Mouse (Mus musculus) heart, adult 8-10 months (tissue): ENCODE data around the gene Zfp383. TPM values are rescaled to one million over a fixed set of nuclear protein-coding genes. Genes with fewer than 3 reads are reported as not detected.
"Not testable (repeated sequence)": the region's sequence is repeated elsewhere in the genome, so short reads cannot be mapped to it uniquely, and the experiment has no call there.

ENCODE experiments used
- DNase-seq: peaks from one replicate; pipeline ENCODE4 v3.0.0; 2022; ENCODE audit warnings: low spot score
- total RNA-seq, 4 experiments: library from RNA; stranded (reverse); gene quantifications; 2 replicates each; pipeline ENCODE4 v1.2.4; 2022

Zfp383 gene
- 1 to 10 TPM; 3.8 to 9.5 (median 6.4) TPM for total RNA-seq

DNA sequence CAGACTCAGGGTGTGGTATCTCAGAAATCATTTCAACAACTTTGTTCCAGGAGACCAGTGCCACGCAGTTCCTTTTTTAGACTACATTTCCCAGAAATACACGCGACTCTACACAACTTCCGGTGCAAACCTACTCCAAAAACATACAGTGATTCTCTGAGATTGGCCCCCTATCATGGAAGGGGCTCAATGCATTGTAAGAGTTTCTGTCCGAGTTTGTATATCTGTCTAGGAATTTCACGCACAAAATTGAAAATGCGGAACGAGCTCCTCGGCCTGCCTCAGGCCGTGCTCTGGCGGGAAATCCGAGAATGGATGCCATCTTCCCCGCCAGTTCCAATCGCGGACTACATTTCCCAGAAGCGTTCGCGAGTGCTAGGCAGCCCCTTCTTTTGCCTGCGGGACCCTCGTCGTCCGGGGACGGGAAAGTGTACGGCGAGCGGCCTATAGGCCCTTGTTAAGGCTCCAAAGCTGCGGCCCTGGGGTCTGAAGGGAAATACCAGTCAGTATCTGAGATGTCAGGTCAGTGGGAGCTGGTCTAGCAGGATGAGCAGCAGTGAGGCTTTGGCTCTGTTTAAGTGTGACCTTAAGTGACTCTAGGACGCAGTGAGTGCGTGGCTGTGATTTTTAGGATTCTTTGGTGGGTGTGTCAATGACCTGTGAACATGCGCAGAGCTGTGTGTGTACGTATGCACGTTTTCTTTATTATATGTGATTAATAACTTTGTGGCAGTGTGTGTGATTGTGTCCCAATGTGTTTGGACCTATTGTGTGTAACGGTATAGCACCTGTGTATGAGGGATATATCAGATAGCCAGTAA, at the start of gene Zfp383:
TSS of gene Zfp383 (plus strand) at position 94 of the 821 bp plus-strand sequence.
- peak; percentile 86 for DNase-seq

DNA sequence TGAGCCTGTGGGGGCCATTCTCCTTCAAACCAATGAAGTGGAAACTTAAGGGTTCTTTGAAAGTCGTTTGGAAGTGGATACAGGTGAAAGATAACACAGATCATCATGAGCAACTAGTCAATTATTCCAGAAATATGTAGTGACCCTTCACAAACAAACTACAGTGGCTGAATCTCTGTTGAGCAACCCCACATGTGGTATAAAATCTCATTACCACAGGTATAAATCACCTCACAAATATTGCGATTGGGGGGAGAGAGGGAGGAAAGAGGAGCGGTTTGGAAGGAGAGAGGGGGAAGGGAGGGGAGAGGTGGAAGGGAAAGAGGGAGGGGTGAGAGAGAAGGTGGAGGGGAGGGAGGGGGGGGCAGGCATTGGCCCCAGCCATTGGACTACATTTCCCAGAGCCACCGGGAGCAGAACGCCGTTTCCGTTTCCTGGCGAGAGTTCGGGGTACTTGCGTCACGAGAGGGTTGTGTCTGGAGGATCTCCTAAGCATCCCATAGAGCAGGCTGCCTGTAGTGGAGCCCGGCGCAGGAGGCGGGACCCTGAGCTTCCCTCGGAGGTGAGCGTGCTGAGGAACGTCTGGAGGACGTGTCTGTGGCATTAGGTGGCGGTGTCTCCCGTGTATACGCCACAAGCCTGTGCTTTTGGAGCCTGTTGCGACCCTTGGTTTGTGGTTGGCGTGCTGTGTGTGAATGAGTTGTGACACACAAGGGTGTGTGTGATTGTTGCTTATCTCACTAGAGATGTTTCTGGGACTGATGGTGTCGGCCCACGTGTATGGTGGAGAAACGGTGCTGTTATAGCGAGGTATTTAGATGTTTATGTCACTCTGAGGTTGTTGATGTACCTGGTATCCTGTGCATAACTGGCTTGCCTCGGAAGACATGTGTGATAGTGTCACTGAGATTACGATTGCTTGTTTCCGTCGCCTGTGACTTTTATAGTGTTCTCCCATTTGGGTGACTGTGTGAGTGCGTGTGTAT, 48.2 kb upstream of the Zfp383 start, which contains the start of gene Zfp420:
TSS of gene Zfp420 (plus strand) at position 448 of the 986 bp plus-strand sequence.
- DNase-seq, result peak; percentile 91

DNA sequence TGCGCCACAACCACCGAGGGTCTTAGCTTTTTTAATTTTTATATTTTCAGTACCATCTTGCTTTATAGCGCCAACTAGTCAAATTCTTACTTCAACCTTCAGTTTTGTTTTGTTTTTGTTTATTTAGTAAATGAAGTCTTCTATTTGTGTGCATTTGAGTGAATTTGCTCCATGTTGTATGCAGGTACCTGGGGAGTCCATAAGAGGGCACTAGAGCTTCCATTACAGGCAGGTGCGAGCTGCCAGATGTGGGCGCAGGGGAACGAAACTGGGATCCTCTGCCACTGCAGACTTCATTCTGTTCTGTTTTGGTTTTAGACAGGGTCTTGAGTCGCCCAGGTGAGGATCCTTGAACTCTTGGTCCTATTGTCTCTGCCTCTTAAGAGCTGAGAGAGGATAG, 46.4 kb upstream of the Zfp383 start:
- no peak for DNase-seq

DNA sequence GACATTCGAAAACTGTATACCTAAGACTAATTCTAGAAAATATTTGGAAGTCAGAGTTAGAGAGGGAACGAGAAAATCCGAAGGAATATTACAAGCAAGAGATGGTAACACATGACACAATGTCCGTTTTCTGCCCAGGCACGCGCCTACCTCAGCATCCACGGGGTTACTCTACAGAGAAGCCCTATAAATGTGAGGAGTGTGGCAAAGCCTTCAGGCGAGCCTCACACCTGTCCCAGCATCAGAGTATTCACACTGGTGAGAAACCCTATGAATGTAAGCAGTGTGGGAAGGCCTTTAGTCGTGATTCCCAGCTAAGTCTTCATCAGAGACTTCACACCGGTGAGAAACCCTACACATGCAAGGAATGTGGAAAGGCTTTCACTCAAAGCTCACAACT, 33.8 kb upstream of the Zfp383 start:
- DNase-seq, result no peak

DNA sequence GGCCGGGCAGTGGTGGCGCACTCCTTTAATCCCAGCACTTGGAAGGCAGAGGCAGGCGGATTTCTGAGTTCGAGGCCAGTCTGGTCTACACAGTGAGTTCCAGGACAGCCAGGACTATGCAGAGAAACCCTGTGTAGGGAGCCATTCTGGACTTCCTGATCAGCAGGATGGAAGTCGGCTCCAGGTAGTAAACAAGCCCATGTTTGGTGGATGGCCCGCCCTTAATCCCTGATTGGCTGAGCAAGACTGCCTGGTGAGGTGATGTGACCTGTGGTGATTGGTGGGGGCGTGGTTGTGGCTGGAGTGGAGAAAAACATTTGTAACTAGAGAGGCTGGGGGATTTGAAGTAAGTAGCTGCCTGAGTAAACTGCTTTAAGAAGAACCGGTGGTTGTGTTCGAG, 30.5 kb upstream of the Zfp383 start:
- DNase-seq, result not testable (repeated sequence)

DNA sequence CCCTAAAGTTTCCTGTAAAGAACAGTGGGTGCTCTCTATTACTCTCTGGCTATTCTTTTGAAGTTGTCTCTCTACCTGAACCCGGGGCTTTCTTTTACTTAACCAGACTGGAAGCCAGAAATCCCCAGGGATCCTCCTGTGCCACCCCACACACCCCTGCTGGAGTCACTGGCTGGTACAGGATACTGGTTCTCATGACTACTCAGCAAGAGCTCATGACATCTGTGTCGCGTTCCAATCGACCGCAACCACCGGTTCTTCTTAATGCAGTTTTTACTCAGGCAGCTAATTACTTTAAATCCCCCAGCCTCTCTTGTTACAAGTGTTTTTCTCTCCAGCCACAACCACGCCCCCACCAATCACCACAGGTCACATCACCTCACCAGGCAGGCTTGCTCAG, 28.0 kb upstream of the Zfp383 start:
- DNase-seq, result no peak

DNA sequence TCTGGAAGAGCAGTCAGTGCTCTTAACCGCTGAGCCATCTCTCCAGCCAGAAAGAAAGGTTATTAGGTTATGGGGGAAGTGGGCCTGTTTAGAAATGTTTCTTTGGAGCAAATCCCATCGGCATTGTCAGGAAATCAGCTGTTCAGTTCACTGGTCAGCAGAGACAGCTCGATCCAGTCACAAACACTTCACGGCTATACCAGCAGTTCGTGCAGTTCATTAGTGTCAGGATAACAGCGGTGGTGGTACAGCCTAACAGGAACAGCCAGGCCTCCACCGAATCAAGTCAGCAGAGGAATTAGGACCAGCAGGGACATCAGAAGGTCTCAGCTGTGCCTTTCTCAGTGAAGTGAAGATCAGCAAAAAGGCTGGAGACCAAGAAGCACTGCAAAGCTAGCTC, 27.1 kb upstream of the Zfp383 start:
- DNase-seq, result no peak

DNA sequence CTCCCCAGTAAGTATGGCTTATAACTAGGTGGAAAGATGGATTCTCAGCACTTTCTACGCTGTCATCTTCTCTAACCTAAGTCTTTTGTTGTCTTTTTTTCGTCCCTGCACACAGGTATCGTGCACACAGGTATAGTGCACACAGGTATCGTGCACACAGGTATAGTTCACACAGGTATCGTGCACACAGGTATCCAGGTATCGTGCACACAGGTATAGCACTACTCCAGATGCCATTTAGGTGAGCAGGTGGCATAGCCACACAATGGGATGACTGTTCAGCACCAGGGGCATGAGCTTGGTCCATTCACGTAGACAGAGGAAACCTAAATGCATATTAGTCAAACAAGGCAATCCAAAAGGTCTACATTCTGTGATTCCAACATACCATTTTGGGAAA, 17.5 kb upstream of the Zfp383 start:
- no peak for DNase-seq

DNA sequence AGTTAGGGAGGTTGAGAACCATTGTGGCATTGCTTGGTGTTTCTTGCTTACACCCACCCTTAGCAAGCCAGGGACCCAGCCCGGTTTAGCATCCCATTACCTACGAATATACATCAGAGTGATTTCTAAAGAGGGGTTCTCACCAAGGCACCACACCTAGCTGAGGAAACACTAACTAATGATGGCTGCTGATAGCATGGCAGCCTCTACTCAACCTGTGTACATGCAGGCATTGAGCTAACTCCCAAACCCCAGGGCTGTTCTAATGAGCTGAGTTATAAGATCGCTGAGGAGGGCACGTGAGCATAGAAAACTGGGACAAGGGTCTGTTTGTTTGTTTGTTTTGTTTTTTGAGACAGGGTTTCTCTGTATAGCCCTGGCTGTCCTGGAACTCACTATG, 15.3 kb upstream of the Zfp383 start:
- no peak for DNase-seq

DNA sequence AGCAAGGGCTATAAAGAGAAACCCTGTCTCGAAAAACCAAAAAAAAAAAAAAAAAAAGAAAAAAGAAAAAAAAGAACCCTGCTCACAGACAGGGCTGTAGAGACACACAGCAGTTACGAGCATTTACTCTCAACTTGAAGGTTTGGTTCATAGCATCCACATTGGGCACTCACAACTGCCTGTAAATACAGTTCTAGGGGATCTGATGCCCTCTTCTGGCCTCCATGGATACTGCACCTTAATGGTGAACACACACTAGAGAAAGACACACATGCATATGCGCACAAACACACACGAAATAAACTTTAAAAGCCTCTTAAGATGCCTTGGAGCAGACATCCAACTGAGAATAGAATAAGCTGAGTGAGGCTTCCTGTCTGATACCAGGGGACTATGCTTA, 9.7 kb upstream of the Zfp383 start:
- DNase-seq, result no peak

DNA sequence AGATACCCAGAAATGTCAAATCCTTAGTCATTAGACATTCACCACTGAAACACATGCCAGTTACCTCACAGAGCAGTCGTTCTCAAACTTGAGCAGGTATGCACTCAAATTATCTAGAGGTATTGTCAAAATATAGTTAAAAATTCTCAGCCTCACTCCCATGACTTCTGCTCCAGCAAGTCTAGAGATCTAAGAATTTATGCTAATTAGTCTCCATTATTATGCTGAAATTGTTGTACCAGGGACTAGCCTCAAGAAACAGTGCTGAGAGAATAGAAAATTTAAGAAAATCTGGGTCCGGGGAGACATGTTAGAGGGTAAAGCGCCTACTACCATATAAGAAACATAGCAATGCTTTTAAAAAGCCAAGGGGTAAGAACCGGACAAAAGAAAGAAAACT, 3.9 kb upstream of the Zfp383 start:
- no peak for DNase-seq

DNA sequence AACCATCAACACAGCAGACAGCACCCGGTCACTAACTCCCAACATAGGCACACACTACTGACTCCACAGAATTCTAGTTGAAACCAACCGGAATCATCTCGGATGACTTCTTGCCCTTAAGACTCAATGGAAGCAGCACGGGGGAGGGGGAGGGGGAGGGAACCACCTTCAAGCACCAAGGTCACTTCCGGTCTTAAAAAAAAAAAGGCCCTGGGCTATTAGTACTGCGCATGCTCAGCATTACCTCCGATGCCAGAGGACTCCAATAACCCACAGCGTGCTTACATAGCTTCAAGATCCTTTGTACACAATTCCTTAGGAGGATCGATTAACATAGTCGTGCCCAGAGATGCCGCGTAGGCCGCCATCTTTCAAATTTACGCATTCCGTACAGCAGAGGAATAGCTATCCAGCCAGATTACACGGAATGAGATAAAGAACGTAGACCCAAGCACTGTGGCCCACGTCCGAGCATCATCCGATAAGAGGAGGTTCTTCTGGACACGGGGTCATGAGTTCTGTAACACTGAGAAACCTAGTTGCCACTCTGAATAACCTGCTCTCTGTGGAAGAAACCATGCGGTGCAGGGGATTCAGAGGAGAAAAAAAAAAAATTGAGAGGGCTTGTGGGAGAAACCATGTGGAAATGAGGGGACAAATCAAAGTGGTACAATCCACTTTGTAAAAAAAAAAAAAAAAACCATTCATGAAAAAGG, 1.9 kb upstream of the Zfp383 start, which contains the start of gene Zfp27:
TSS of gene Zfp27 (minus strand) at position 607 of the 716 bp plus-strand sequence.
- peak; percentile 74 for DNase-seq

DNA sequence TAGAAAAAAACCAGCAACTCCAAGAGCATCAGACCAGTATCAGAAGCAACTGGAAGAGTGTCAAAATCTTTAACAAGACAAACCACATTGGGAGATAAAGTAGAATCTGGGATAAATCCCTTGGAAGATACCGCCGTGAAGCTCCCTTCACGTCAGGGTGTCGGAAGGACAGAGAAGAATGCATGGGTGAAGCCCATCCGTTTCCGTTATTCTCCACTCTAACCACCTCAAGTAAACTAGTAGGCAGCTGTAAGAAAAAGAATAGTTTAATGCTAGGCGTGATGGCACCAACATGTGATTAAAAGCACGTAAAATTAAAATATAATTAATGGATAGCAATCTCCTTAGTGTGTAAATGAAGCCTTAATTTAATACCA, 1.4 kb upstream of the Zfp383 start:
- DNase-seq, result no peak

DNA sequence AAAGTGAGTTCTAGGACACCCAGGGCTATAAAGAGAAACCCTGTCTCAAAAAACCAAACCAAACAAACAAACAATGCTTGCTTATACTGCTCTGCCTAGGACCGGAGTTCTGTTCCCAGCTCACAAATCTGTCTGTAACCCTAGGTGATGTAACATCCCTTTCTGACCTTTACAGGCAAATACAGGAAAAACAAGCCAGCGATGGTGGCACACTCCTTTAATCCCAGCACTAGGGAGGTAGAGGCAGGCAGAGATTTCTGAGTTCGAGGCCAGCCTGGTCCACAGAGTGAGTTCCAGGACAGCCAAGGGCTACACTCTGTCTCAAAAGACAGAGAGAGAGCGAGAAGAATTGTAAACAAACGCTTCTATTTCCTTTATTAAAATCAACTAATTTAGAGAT, 817 bp upstream of the Zfp383 start:
- DNase-seq, result no peak

DNA sequence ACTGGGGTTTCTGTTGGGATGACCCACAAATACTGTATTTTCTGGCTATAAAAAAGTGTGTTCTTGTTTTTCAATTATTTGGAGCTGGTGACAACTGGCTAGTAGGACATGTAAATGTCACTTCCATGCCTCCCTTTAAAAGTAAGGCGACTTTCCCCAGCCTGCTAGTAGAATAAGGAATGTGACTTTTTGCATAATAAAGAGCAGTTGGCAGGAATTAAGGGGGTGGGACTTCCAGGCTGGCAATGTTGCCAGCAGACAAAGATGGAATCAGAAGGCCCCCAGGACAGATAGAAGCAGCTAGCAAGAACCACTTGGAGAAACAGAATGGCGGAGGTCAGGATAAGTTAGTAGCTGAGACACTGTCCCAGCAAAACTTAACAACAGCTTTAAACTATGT, 2.2 kb downstream of the Zfp383 start:
- DNase-seq, result no peak

DNA sequence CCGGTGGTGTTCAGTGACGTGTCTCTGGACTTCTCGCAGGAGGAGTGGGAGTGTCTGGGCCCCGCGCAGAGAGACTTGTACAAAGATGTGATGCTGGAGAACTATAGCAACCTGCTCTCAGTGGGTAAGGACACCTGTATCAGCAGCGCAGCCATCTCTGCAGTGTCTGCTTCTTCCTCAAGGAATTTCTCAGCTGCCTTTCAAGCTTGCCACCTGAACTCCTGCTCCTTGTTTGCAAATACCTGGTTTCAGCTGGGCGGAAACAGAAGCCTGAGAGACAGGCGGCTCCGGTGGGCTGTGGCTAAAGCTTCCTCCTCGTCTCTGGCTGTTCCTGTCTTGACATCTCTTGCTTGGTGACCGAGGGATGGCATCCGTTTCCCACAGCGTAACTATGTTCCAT, 4.1 kb downstream of the Zfp383 start:
- DNase-seq, result no peak

DNA sequence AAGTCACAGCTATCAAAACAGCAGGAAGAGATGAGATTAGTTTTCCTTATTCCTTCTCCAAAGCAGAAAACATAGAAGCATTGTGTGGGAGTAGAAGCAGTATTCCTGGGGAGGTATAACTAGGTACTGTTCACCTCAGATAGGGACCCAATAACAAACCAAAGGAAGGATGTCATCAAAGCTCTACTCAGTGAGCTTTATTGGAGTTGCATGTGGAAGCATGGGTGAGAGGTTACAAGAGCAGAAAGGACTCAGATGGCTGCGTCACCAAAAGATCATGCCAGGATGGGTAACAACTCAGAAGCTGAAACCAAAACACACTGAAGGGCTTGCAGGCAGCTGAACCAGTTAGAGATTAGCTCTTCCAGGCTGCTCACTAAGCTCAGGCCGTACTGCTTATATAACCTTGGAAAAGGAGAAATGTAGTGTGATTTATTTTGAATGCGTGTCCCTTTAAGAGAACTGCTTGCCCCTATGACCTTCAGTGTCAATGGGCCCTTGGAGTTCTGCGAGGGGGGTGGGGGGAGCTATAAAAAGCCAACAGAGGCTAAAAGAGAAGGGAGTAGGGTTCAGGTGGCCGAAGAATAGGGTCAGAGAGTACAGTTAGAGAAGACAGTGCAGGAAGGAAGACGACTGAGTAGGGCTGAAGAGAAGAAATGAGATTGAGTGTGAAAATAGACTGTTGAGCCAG, 9.5 kb downstream of the Zfp383 start:
- DNase-seq, result no peak

DNA sequence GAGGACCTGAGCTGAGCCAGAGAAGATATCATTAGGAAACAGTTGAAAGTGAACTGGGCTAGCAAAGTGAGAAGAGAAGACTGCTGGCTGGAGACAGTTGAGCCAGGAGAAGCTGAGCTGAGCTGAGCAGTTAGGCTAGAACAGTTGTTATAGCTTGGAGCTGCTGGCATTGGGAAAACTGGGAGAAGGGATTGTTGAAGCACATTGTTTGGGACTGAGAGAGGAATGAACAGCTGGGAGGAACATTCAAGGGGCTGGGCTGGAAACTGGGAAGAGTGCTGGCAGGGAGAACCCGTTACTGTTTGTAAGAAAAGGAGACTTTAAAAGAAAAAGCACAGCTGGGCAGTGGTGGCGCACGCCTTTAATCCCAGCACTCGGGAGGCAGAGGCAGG, 10.0 kb downstream of the Zfp383 start:
- no peak for DNase-seq

DNA sequence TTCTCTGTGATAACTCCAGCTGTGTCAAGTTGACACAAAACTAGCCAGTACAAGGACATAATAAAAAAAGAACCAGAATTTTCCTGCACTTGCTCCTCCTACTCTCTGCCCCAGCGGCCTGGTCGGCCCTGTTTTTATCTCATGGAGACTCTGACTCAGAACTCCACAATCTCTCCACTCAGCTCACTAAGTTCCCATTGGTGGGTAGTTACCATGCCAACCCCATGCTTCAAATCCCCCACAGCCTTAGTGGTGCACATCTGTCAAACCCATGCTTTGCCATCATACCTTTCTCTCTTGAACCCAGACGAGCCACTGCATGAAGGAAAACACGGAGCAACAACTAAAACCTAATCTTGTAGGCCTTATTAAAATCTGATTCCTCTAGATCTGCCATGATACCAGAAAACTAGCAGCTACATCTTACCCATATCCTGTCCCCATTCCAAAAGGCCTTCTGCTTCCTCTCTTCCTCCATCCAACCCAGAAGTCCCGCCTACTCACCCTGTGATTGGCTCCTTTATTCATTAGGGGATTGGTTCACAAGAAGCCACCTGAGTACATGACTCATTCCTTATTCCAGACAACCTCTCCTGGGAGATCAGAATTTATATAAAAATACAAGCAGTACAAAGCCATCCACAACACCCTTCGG, 13.5 kb downstream of the Zfp383 start:
- no peak for DNase-seq

DNA sequence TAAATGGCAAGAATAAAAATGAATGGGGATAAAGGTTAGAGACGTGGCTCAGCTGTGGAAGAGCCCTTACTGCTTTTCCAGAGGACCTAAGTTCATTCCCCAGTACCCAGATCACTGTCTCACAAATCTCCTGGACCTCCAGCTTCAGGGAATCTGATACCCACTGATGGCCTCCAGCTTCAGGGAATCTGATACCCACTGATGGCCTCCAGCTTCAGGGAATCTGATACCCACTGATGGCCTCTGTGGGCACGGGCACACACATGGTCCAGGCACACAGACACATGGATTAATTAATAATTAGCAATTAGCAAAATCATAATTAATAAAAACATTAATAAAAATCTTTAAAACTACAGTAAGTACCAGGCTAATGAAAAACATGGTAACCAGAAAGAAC, 14.8 kb downstream of the Zfp383 start:
- DNase-seq, result no peak

DNA sequence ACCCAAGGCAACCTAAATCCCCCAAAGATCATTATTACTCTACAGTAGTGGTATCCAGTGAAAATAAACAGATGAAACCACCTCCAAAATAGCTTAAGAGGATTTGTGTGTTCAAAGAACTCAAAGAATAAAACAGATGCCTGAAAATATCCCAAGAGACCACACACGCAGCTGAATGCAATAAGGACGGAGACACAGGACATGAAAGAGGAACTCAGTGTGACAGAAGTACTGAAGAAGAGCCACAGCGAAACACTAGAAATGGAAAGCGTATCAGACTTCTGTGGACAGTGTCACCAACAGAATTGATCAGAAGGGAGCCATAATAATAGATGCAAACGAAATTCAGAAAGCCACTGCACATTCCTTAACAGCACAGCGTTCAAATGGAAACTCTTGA, 30.8 kb downstream of the Zfp383 start:
- no peak for DNase-seq
